Mouse (Mus musculus) left cerebral cortex, postnatal 36 days (tissue): ENCODE results near the gene Epn3. TPM values are rescaled to one million over a fixed set of nuclear protein-coding genes. Genes with fewer than 3 reads are reported as not detected.

ENCODE experiments used
- DNase-seq, 2 experiments: peaks; one replicate each; pipeline ENCODE4 v3.0.0; 2021 to 2022; ENCODE audit warnings: low spot score in 2 of 2, mixed read lengths in 1 of 2
- intact Hi-C: fragments of 180-260 bp; cut with DNase I; formaldehyde crosslinking; loops from one replicate; pipeline ENCODE4 v1.15.1; 2025
- total RNA-seq, 2 experiments: library from RNA; stranded (reverse); gene quantifications; 2 replicates each; pipeline ENCODE4 v1.2.3; 2021

Epn3 gene
- total RNA-seq, 2 experiments from 2014 or later: 0.77 to 1.4 TPM

- DNase-seq: peak; percentile 88 to 90
- intact Hi-C loops: loop anchor here (2.0 to 5.0 kb wide), 2 partner anchors 52 to 143 kb away; no protein-coding TSS in a partner anchor
Observed at GRCm38 (mm10) chr11:94473707-94474543, 25.8 kb downstream of the Epn3 start, which contains the start of gene Cacna1g. Gene Cacna1g, minus strand, starts transcription at chr11:94474198.

GRCm38 (mm10) chr11:94472916-94473706, 26.7 kb downstream of the Epn3 start:
- intact Hi-C loops: loop anchor here (5.0 kb wide), 1 partner anchor 51 kb away; no protein-coding TSS in a partner anchor
- no peak for DNase-seq

- intact Hi-C loops: loop anchor here (5.0 kb wide), 1 partner anchor 50 kb away; no protein-coding TSS in a partner anchor
Observed at GRCm38 (mm10) chr11:94472585-94472915, 27.2 kb downstream of the Epn3 start.

GRCm38 (mm10) chr11:94471740-94472584, 27.8 kb downstream of the Epn3 start:
- intact Hi-C loops: loop anchor here (5.0 kb wide), 1 partner anchor 50 kb away; no protein-coding TSS in a partner anchor
- DNase-seq: no peak

More at GRCm38 (mm10) chr11:94472585-94472915, 27.2 kb downstream of the Epn3 start:
- DNase-seq: no peak

GRCm38 (mm10) chr11:94470391-94470790, 29.4 kb downstream of the Epn3 start:
- no peak for DNase-seq
- intact Hi-C loops: loop anchor here (5.0 kb wide), 1 partner anchor 48 kb away; no protein-coding TSS in a partner anchor

- intact Hi-C loops: loop anchor here (5.0 kb wide), 1 partner anchor 47 kb away; no protein-coding TSS in a partner anchor
- DNase-seq: no peak
Observed at GRCm38 (mm10) chr11:94469136-94470064, 30.4 kb downstream of the Epn3 start.

- DNase-seq: peak in 1 of 2 experiments; percentile 71
- intact Hi-C loops: no loop called here
Observed at GRCm38 (mm10) chr11:94468582-94469064, 31.2 kb downstream of the Epn3 start.

GRCm38 (mm10) chr11:94466333-94466855, 33.4 kb downstream of the Epn3 start:
- peak in 1 of 2 experiments; percentile 36 for DNase-seq
- intact Hi-C loops: no loop called here

- no peak for DNase-seq
- intact Hi-C loops: no loop called here
Observed at GRCm38 (mm10) chr11:94464170-94464569, 35.6 kb downstream of the Epn3 start.

- DNase-seq: no peak
- intact Hi-C loops: no loop called here
Observed at GRCm38 (mm10) chr11:94461856-94462255, 37.9 kb downstream of the Epn3 start.

- no peak for DNase-seq
- intact Hi-C loops: no loop called here
Observed at GRCm38 (mm10) chr11:94457001-94457400, 42.8 kb downstream of the Epn3 start.

GRCm38 (mm10) chr11:94456347-94456746, 43.4 kb downstream of the Epn3 start:
- no peak for DNase-seq
- intact Hi-C loops: no loop called here

GRCm38 (mm10) chr11:94455161-94455820, 44.5 kb downstream of the Epn3 start:
- intact Hi-C loops: no loop called here
- peak in 1 of 2 experiments; percentile 68 for DNase-seq

- intact Hi-C loops: no loop called here
- DNase-seq: peak in 1 of 2 experiments; percentile 65
Observed at GRCm38 (mm10) chr11:94454756-94455155, 45.0 kb downstream of the Epn3 start.

GRCm38 (mm10) chr11:94451091-94451773, 48.5 kb downstream of the Epn3 start:
- intact Hi-C loops: no loop called here
- DNase-seq: no peak

- no peak for DNase-seq
- intact Hi-C loops: no loop called here
Observed at GRCm38 (mm10) chr11:94449886-94450285, 49.9 kb downstream of the Epn3 start.

- intact Hi-C loops: no loop called here
Observed at GRCm38 (mm10) chr11:94449239-94449638, 50.5 kb downstream of the Epn3 start.

More at GRCm38 (mm10) chr11:94449239-94449638, 50.5 kb downstream of the Epn3 start:
- DNase-seq: no peak
